In genomic region chr2:65121435-65121834, GRCm38 (mm10) we compare ENCODE assay signal across 10 mouse cellular contexts.
DNase-seq lines count a peak whose midpoint lies in the region; ATAC-seq and TF ChIP-seq lines count a peak whose summit lies in the region.
"Had no signal": no experiment of that assay in that cellular context is flagged by ENCODE, and none has a peak within 500 bp of the region (broad histone marks: within the 10 kb centered on the region; RNA-seq: fewer than 3 reads in every experiment).

No protein-coding gene starts in this region.

- peak; percentile 73 for TF ChIP-seq CTCF in hindbrain, postnatal 0 days (IDR thresholded peaks at IDR 0.05; ENCODE audit: low read depth)
- TF ChIP-seq CTCF in MEL (IDR thresholded peaks at IDR 0.05 in 2 of 3, conservative IDR thresholded peaks at IDR 0.05 in 1 of 3; ENCODE audit: control insufficient read depth in 1 of 3, insufficient read depth in 1 of 3, low read depth in 2 of 3, low read length in 3 of 3, poor library complexity in 1 of 3, severe bottlenecking in 1 of 3): peak in 1 of 3 experiments; percentile 37; a peak in 2 of 6 replicates

- no peak overlapping the region for H3K9ac ChIP-seq in hindbrain, postnatal 0 days (replicated peaks; ENCODE audit: low read length)
- H3K9ac ChIP-seq in hindbrain, embryonic 13.5 days: no peak overlapping the region
- no peak overlapping the region for H3K9ac ChIP-seq in MEL (ENCODE audit: control insufficient read depth, low read depth, low read length, poor library complexity, severe bottlenecking)
- H3K9ac ChIP-seq: limb, embryonic 13.5 days had no signal

- TF ChIP-seq RAD21 in MEL (IDR thresholded peaks at IDR 0.05; ENCODE audit: low read depth, low read length): peak; percentile 20

- TF ChIP-seq EP300 in MEL (IDR thresholded peaks at IDR 0.05; ENCODE audit: low read depth in 1 of 2, low read length in 2 of 2): no peak

- ATAC-seq in CD4-positive, CD25-positive, alpha-beta regulatory T cell, adult 4 months: no peak
- no peak for ATAC-seq in hindbrain, postnatal 0 days
- ATAC-seq in hindbrain, embryonic 13.5 days (ENCODE audit: low FRiP score): no peak

- peak; percentile 57 for DNase-seq in CD4-positive, CD25-positive, alpha-beta regulatory T cell, adult 2 months (ENCODE audit: low read depth, low spot score)
- DNase-seq in hindbrain, postnatal 0 days (ENCODE audit: low spot score): peak; percentile 76
- DNase-seq in MEL (ENCODE audit: low read depth, low spot score): peak; percentile 21
- peak; percentile 37 to 57 for DNase-seq in heart, postnatal 36 days
- DNase-seq in lung, postnatal 25 days (ENCODE audit: low spot score): peak; percentile 61
- DNase-seq in spleen, adult 12 weeks (ENCODE audit: low spot score): no peak

- no peaks in the 10 kb centered on the region for H3K27me3 ChIP-seq in hindbrain, postnatal 0 days (ENCODE audit: insufficient read depth, low read length)
- H3K27me3 ChIP-seq in hindbrain, embryonic 13.5 days: no peaks in the 10 kb centered on the region
- H3K27me3 ChIP-seq in MEL (ENCODE audit: control insufficient read depth in 1 of 2, insufficient read depth in 2 of 2, low read length in 2 of 2): no peaks in the 10 kb centered on the region
- H3K27me3 ChIP-seq: limb, embryonic 13.5 days had no signal

- TF ChIP-seq POLR2A in MEL (IDR thresholded peaks at IDR 0.05; ENCODE audit: control insufficient read depth in 1 of 2, insufficient read depth in 1 of 2, low read depth in 1 of 2, low read length in 2 of 2, poor library complexity in 1 of 2): no peak

- intact Hi-C loops in heart, postnatal 36 days (cut with DNase I): loop anchor here (2.0 to 10.0 kb wide), 2 partner anchors 99 to 277 kb away; no protein-coding TSS in a partner anchor

- H3K36me3 ChIP-seq in hindbrain, postnatal 0 days (ENCODE audit: insufficient read depth, low read length): no peaks in the 10 kb centered on the region
- no peaks in the 10 kb centered on the region for H3K36me3 ChIP-seq in hindbrain, embryonic 13.5 days
- H3K36me3 ChIP-seq in MEL (ENCODE audit: control insufficient read depth in 1 of 2, insufficient read depth in 2 of 2, low read length in 2 of 2): no peaks in the 10 kb centered on the region
- H3K36me3 ChIP-seq: limb, embryonic 13.5 days had no signal

- H3K4me3 ChIP-seq in hindbrain, postnatal 0 days (ENCODE audit: low read length): no peak overlapping the region
- H3K4me3 ChIP-seq in hindbrain, embryonic 13.5 days: no peak overlapping the region
- no peak overlapping the region for H3K4me3 ChIP-seq in MEL (ENCODE audit: control insufficient read depth in 1 of 2, insufficient read depth in 1 of 2, low read depth in 2 of 2, low read length in 2 of 2)
- H3K4me3 ChIP-seq: erythroblast, embryonic 14.5 days; limb, embryonic 13.5 days had no signal

- H3K4me1 ChIP-seq in hindbrain, postnatal 0 days (ENCODE audit: insufficient read depth, low read length): no peaks in the 10 kb centered on the region
- H3K4me1 ChIP-seq in hindbrain, embryonic 13.5 days (replicated peaks): 0 out of 2 replicates have a peak, but pooled peaks cover 3% of the 10 kb centered on the region
- H3K4me1 ChIP-seq in MEL (ENCODE audit: control insufficient read depth in 1 of 2, insufficient read depth in 2 of 2, low read length in 2 of 2): no peaks in the 10 kb centered on the region

- H3K4me2 ChIP-seq in hindbrain, postnatal 0 days (ENCODE audit: low read depth, low read length): no peak overlapping the region
- H3K4me2 ChIP-seq in hindbrain, embryonic 13.5 days: no peak overlapping the region
- H3K4me2 ChIP-seq: limb, embryonic 13.5 days had no signal

- H3K9me3 ChIP-seq in hindbrain, postnatal 0 days (ENCODE audit: low read length): no peaks in the 10 kb centered on the region
- H3K9me3 ChIP-seq in hindbrain, embryonic 13.5 days: no peaks in the 10 kb centered on the region
- no peaks in the 10 kb centered on the region for H3K9me3 ChIP-seq in MEL (replicated peaks; ENCODE audit: insufficient read depth, low read length)
- H3K9me3 ChIP-seq: limb, embryonic 13.5 days had no signal

- H3K79me2 ChIP-seq in MEL (ENCODE audit: control insufficient read depth, insufficient read depth, low read length, poor library complexity): no peaks in the 10 kb centered on the region

- WGBS in hindbrain, postnatal 0 days: 10% methylated on average over 1 of the region's 1 CpGs
- WGBS in hindbrain, embryonic 13.5 days: 3% methylated on average over 1 of the region's 1 CpGs

- H3K27ac ChIP-seq in hindbrain, postnatal 0 days: no peak overlapping the region
- H3K27ac ChIP-seq in hindbrain, embryonic 13.5 days: no peak overlapping the region
- H3K27ac ChIP-seq in MEL (ENCODE audit: control insufficient read depth, low read depth, low read length): no peak overlapping the region
- H3K27ac ChIP-seq: limb, embryonic 13.5 days had no signal

TF ChIP-seq in MEL, 35 proteins besides CTCF, POLR2A, EP300 and RAD21:
- TF ChIP-seq TCF12 (IDR thresholded peaks at IDR 0.05; ENCODE audit: low read depth, low read length) (no peak), TAL1 (IDR thresholded peaks at IDR 0.05; ENCODE audit: low read length) (no peak), ZKSCAN1 (IDR thresholded peaks at IDR 0.05; ENCODE audit: low read depth, low read length) (no peak), HCFC1 (IDR thresholded peaks at IDR 0.05; ENCODE audit: low read depth, low read length) (no peak), SMC3 (IDR thresholded peaks at IDR 0.05; ENCODE audit: low read depth, low read length) (no peak), MAX (IDR thresholded peaks at IDR 0.05; ENCODE audit: low read length) (no peak), MAZ (IDR thresholded peaks at IDR 0.05; ENCODE audit: low read depth, low read length) (no peak)
